12 mouse cellular contexts compared by ENCODE assay signal in genomic region chr17:24537536-24537935, GRCm38 (mm10). TPM values are rescaled to one million over a fixed set of nuclear protein-coding genes. Genes with fewer than 3 reads are reported as not detected.
DNase-seq lines count a peak whose midpoint lies in the region; ATAC-seq and TF ChIP-seq lines count a peak whose summit lies in the region.
"Had no signal": no experiment of that assay in that cellular context is flagged by ENCODE, and none has a peak within 500 bp of the region (broad histone marks: within the 10 kb centered on the region; RNA-seq: fewer than 3 reads in every experiment).

No protein-coding gene starts in this region.

- H3K9me3 ChIP-seq in lung, embryonic 14.5 days (ENCODE audit: low read depth, low read length): no peaks in the 10 kb centered on the region
- H3K9me3 ChIP-seq in forebrain, embryonic 15.5 days: no peaks in the 10 kb centered on the region
- no peaks in the 10 kb centered on the region for H3K9me3 ChIP-seq in midbrain, embryonic 15.5 days

- H3K4me2 ChIP-seq in lung, embryonic 14.5 days: no peak overlapping the region
- no peak overlapping the region for H3K4me2 ChIP-seq in forebrain, embryonic 15.5 days (replicated peaks)
- no peak overlapping the region for H3K4me2 ChIP-seq in midbrain, embryonic 15.5 days

- no peak for ATAC-seq in lung, embryonic 14.5 days (ENCODE audit: insufficient read depth)
- ATAC-seq in forebrain, embryonic 15.5 days (replicated peaks): no peak; the same call in 1 of the 2 replicates
- ATAC-seq in midbrain, embryonic 15.5 days (replicated peaks): no peak

- no peak overlapping the region for H3K4me3 ChIP-seq in lung, embryonic 14.5 days (ENCODE audit: low read depth, low read length)
- H3K4me3 ChIP-seq in lung, adult 2 months (replicated peaks; ENCODE audit: extremely low read depth, low read depth, low read length): no peak overlapping the region
- no peak overlapping the region for H3K4me3 ChIP-seq in forebrain, embryonic 15.5 days
- no peak overlapping the region for H3K4me3 ChIP-seq in midbrain, embryonic 15.5 days

- TF ChIP-seq POLR2A in lung, adult 2 months (IDR thresholded peaks at IDR 0.05; ENCODE audit: borderline replicate concordance, extremely low read depth, low read depth, low read length): no peak
- no peak for TF ChIP-seq POLR2A in brain, embryonic 14.5 days (IDR thresholded peaks at IDR 0.05; ENCODE audit: borderline replicate concordance, extremely low read depth, insufficient read depth, insufficient read length, poor library complexity, severe bottlenecking)

- no peaks in the 10 kb centered on the region for H3K36me3 ChIP-seq in lung, embryonic 14.5 days (ENCODE audit: insufficient read depth)
- H3K36me3 ChIP-seq in forebrain, embryonic 15.5 days: no peaks in the 10 kb centered on the region
- H3K36me3 ChIP-seq in midbrain, embryonic 15.5 days (replicated peaks): no peaks in the 10 kb centered on the region

- TF ChIP-seq CTCF in lung, embryonic 14.5 days (IDR thresholded peaks at IDR 0.05; ENCODE audit: low read depth): no peak
- no peak for TF ChIP-seq CTCF in lung, adult 2 months (IDR thresholded peaks at IDR 0.05; ENCODE audit: insufficient read depth, low read length)
- TF ChIP-seq CTCF in brain, embryonic 14.5 days (IDR thresholded peaks at IDR 0.05; ENCODE audit: borderline replicate concordance, extremely low read depth, insufficient read depth, insufficient read length): no peak

- H3K9ac ChIP-seq in lung, embryonic 14.5 days: no peak overlapping the region
- H3K9ac ChIP-seq in forebrain, embryonic 15.5 days (replicated peaks): no peak overlapping the region
- H3K9ac ChIP-seq in midbrain, embryonic 15.5 days: no peak overlapping the region
- H3K9ac ChIP-seq: liver, embryonic 14.5 days had no signal

- H3K27ac ChIP-seq in lung, embryonic 14.5 days (ENCODE audit: low read depth): peak overlapping the region; percentile 63; the same call in 1 of the 2 replicates
- H3K27ac ChIP-seq in forebrain, embryonic 15.5 days (replicated peaks): peak overlapping the region; percentile 74
- H3K27ac ChIP-seq in midbrain, embryonic 15.5 days: peak overlapping the region; percentile 46
- H3K27ac ChIP-seq: liver, embryonic 14.5 days had no signal

- H3K4me1 ChIP-seq in lung, embryonic 14.5 days (ENCODE audit: insufficient read depth): peaks cover 8% of the 10 kb centered on the region; the same call in 1 of the 2 replicates
- H3K4me1 ChIP-seq in lung, adult 2 months (ENCODE audit: control insufficient read depth, insufficient read depth, low read length): peaks cover 3% of the 10 kb centered on the region; the same call in 1 of the 2 replicates
- H3K4me1 ChIP-seq in forebrain, embryonic 15.5 days: peaks cover 24% of the 10 kb centered on the region
- H3K4me1 ChIP-seq in midbrain, embryonic 15.5 days: peaks cover 24% of the 10 kb centered on the region

- peak; percentile 56 for DNase-seq in lung, embryonic 14.5 days
- DNase-seq in lung, adult 2 months: no peak
- DNase-seq in brain, embryonic 14.5 days (ENCODE audit: low read depth): peak; percentile 76
- no peak for DNase-seq in yolk sac, embryonic 10.5 days (ENCODE audit: low spot score)
- no peak for DNase-seq in thymus, postnatal 4 days
- DNase-seq: cerebellum, adult 2 months; heart, postnatal 36 days; kidney, adult 9 months; right cerebral cortex, postnatal 14 days had no signal

- no peaks in the 10 kb centered on the region for H3K27me3 ChIP-seq in lung, embryonic 14.5 days (ENCODE audit: insufficient read depth, low read length)
- no peaks in the 10 kb centered on the region for H3K27me3 ChIP-seq in forebrain, embryonic 15.5 days
- H3K27me3 ChIP-seq in midbrain, embryonic 15.5 days (replicated peaks): no peaks in the 10 kb centered on the region

- 33% methylated on average over 3 of the region's 3 CpGs for WGBS in lung, embryonic 14.5 days
- WGBS in lung, adult 2 months: 32% methylated on average over 3 of the region's 3 CpGs
- WGBS in forebrain, embryonic 15.5 days: 25% methylated on average over 3 of the region's 3 CpGs
- WGBS in midbrain, embryonic 15.5 days: 29% methylated on average over 3 of the region's 3 CpGs

RNA-seq across cellular contexts. Expression of gene Rab26, which starts 3.5 kb away (rescaled TPM):
- polyA plus RNA-seq in lung, embryonic 14.5 days (2014; fragmentation: Nextera tagmentation; extraction: Ambion mirVana): 2.8 and 3.1 TPM in 2 replicates
- polyA plus RNA-seq in lung, adult 2 months (2012; rRNA removed): 1.1 and 1.2 TPM in 2 replicates
- 3.2 and 5.6 TPM in 2 replicates for polyA plus RNA-seq in brain, embryonic 14.5 days (2012; rRNA removed)
- 5.7 and 6.6 TPM in 2 replicates for polyA plus RNA-seq in forebrain, embryonic 15.5 days (2015; fragmentation: Nextera tagmentation; extraction: Ambion mirVana)
- polyA plus RNA-seq in midbrain, embryonic 15.5 days (2015; fragmentation: Nextera tagmentation; extraction: Ambion mirVana): 8.4 and 8.8 TPM in 2 replicates

RNA-seq across cellular contexts. Expression of gene Traf7, which starts 9.8 kb away (rescaled TPM):
- polyA plus RNA-seq in lung, embryonic 14.5 days (2014; fragmentation: Nextera tagmentation; extraction: Ambion mirVana): 103 and 106 TPM in 2 replicates
- 237 and 263 TPM in 2 replicates for polyA plus RNA-seq in lung, adult 2 months (2012; rRNA removed)
- 310 and 422 TPM in 2 replicates for polyA plus RNA-seq in brain, embryonic 14.5 days (2012; rRNA removed)
- 107 and 112 TPM in 2 replicates for polyA plus RNA-seq in forebrain, embryonic 15.5 days (2015; fragmentation: Nextera tagmentation; extraction: Ambion mirVana)
- 108 and 112 TPM in 2 replicates for polyA plus RNA-seq in midbrain, embryonic 15.5 days (2015; fragmentation: Nextera tagmentation; extraction: Ambion mirVana)

RNA-seq across cellular contexts. Expression of gene Pkd1, which starts 12.1 kb away (rescaled TPM):
- 27.6 and 34.0 TPM in 2 replicates for polyA plus RNA-seq in lung, embryonic 14.5 days (2014; fragmentation: Nextera tagmentation; extraction: Ambion mirVana)
- polyA plus RNA-seq in lung, adult 2 months (2012; rRNA removed): 136 and 146 TPM in 2 replicates
- polyA plus RNA-seq in brain, embryonic 14.5 days (2012; rRNA removed): 65.9 and 74.2 TPM in 2 replicates
- polyA plus RNA-seq in forebrain, embryonic 15.5 days (2015; fragmentation: Nextera tagmentation; extraction: Ambion mirVana): 17.1 and 22.9 TPM in 2 replicates
- 29.0 and 29.8 TPM in 2 replicates for polyA plus RNA-seq in midbrain, embryonic 15.5 days (2015; fragmentation: Nextera tagmentation; extraction: Ambion mirVana)

RNA-seq across cellular contexts. Expression of gene Caskin1, which starts 49.1 kb away (rescaled TPM):
- 0.93 and 1.1 TPM in 2 replicates for polyA plus RNA-seq in lung, embryonic 14.5 days (2014; fragmentation: Nextera tagmentation; extraction: Ambion mirVana)
- polyA plus RNA-seq in lung, adult 2 months (2012; rRNA removed): 1.7 and 2.1 TPM in 2 replicates
- polyA plus RNA-seq in brain, embryonic 14.5 days (2012; rRNA removed): 91.5 and 142 TPM in 2 replicates
- 25.6 and 26.4 TPM in 2 replicates for polyA plus RNA-seq in forebrain, embryonic 15.5 days (2015; fragmentation: Nextera tagmentation; extraction: Ambion mirVana)
- polyA plus RNA-seq in midbrain, embryonic 15.5 days (2015; fragmentation: Nextera tagmentation; extraction: Ambion mirVana): 50.3 and 52.9 TPM in 2 replicates

RNA-seq across cellular contexts. Expression of gene Mlst8, which starts 58.7 kb away (rescaled TPM):
- polyA plus RNA-seq in lung, embryonic 14.5 days (2014; fragmentation: Nextera tagmentation; extraction: Ambion mirVana): 23.8 and 30.2 TPM in 2 replicates
- polyA plus RNA-seq in lung, adult 2 months (2012; rRNA removed): 27.5 and 43.2 TPM in 2 replicates
- 47.1 and 53.7 TPM in 2 replicates for polyA plus RNA-seq in brain, embryonic 14.5 days (2012; rRNA removed)
- polyA plus RNA-seq in forebrain, embryonic 15.5 days (2015; fragmentation: Nextera tagmentation; extraction: Ambion mirVana): 35.2 and 36.4 TPM in 2 replicates
- 40.6 and 43.7 TPM in 2 replicates for polyA plus RNA-seq in midbrain, embryonic 15.5 days (2015; fragmentation: Nextera tagmentation; extraction: Ambion mirVana)

Comparison
In these comparisons a context has a peak if more than half of its experiments do, and no peak if none do; other contexts are left out.
1. DNase-seq: peak in lung, embryonic 14.5 days (single experiment) and brain, embryonic 14.5 days (single experiment); none in lung, adult 2 months (single experiment), yolk sac, embryonic 10.5 days (single experiment) and thymus, postnatal 4 days (single experiment).
2. Peak in every context shown above with its lines, with median percentiles within 50 percentile points of each other: H3K27ac ChIP-seq.